Mouse (Mus musculus) erythroblast, embryonic 14.5 days (primary cell): Measurements from ENCODE around the gene D930048N14Rik. TPM values are rescaled to one million over a fixed set of nuclear protein-coding genes. Genes with fewer than 3 reads are reported as not detected.

Experiments used
- H3K27me3 ChIP-seq: 2 replicates; pipeline ENCODE4 v1.6.1; 2012; ENCODE audit warnings: inconsistent platforms; ENCODE audit not compliant: control insufficient read depth
- H3K36me3 ChIP-seq: 2 replicates; pipeline ENCODE4 v1.6.1; 2012; ENCODE audit warnings: mild to moderate bottlenecking, inconsistent platforms; ENCODE audit not compliant: control insufficient read depth
- H3K4me1 ChIP-seq: 2 replicates; pipeline ENCODE4 v1.6.1; 2012; ENCODE audit warnings: inconsistent platforms; ENCODE audit not compliant: control insufficient read depth
- H3K4me3 ChIP-seq: replicated peaks from 2 replicates; pipeline ENCODE3; 2012; ENCODE audit warnings: moderate library complexity, mild to moderate bottlenecking, inconsistent platforms
- H3K9me3 ChIP-seq: 2 replicates; pipeline ENCODE4 v1.6.1; 2012; ENCODE audit warnings: low read length, inconsistent platforms, mixed read lengths; ENCODE audit not compliant: control insufficient read depth
- GATA1 ChIP-seq: IDR thresholded peaks from 2 replicates; pipeline ENCODE4 v1.6.1; 2012; ENCODE audit warnings: low read length, inconsistent platforms, mixed read lengths
- TAL1 ChIP-seq: IDR thresholded peaks from 3 replicates; pipeline ENCODE4 v1.6.1; 2012; ENCODE audit warnings: low read length, inconsistent platforms, mixed read lengths
- polyA plus RNA-seq: library from polyadenylated mRNA; stranded (reverse); fragments of >175 nt; gene quantifications from 2 replicates; pipeline ENCODE4 v1.2.3, GENCODE M21; 2012

Gene D930048N14Rik
- polyA plus RNA-seq, 1 experiment: not detected

- Histone ChIP-seq H3K4me3 (peak overlapping the region; percentile 91), H3K27me3 (peaks cover 8% of the 10 kb centered on the region), H3K9me3 (no peaks in the 10 kb centered on the region), H3K36me3 (peaks cover 10% of the 10 kb centered on the region), H3K4me1 (peaks cover 50% of the 10 kb centered on the region)
- TF ChIP-seq GATA1: no peak
- no peak for TF ChIP-seq TAL1
Observed at GRCm38 (mm10) chr11:51636323-51636684, 14.4 kb upstream of the D930048N14Rik start.

- Histone ChIP-seq H3K4me3 (peak overlapping the region; percentile 34), H3K9me3 (no peaks in the 10 kb centered on the region), H3K36me3 (peaks cover 6% of the 10 kb centered on the region), H3K27me3 (peaks cover 8% of the 10 kb centered on the region), H3K4me1 (peaks cover 39% of the 10 kb centered on the region)
- no peak for TF ChIP-seq GATA1
- TF ChIP-seq TAL1: no peak
Observed at GRCm38 (mm10) chr11:51637971-51638414, 12.8 kb upstream of the D930048N14Rik start.

- TF ChIP-seq GATA1: no peak
- no peak for TF ChIP-seq TAL1
- Histone ChIP-seq H3K9me3 (no peaks in the 10 kb centered on the region), H3K4me1 (peaks cover 41% of the 10 kb centered on the region), H3K36me3 (peaks cover 6% of the 10 kb centered on the region), H3K27me3 (peaks cover 11% of the 10 kb centered on the region), H3K4me3 (no peak overlapping the region)
Observed at GRCm38 (mm10) chr11:51638497-51638896, 12.3 kb upstream of the D930048N14Rik start.

- H3K27me3 ChIP-seq: peaks cover 11% of the 10 kb centered on the region
- no peak for TF ChIP-seq GATA1
- no peak for TF ChIP-seq TAL1
Observed at GRCm38 (mm10) chr11:51640748-51641147, 10.0 kb upstream of the D930048N14Rik start.

GRCm38 (mm10) chr11:51643202-51643601 is 7.6 kb upstream of the D930048N14Rik start:
- H3K4me1 ChIP-seq: peaks cover 14% of the 10 kb centered on the region
- peaks cover 2% of the 10 kb centered on the region; the same call in 1 of the 2 replicates for H3K36me3 ChIP-seq
- H3K27me3 ChIP-seq: peaks cover 8% of the 10 kb centered on the region
- no peak for TF ChIP-seq TAL1
- no peak for TF ChIP-seq GATA1
- H3K4me3 ChIP-seq: no peak overlapping the region
- H3K9me3 ChIP-seq: no peaks in the 10 kb centered on the region

More at GRCm38 (mm10) chr11:51640748-51641147, 10.0 kb upstream of the D930048N14Rik start:
- Histone ChIP-seq H3K36me3 (peaks cover 2% of the 10 kb centered on the region; the same call in 1 of the 2 replicates), H3K4me1 (peaks cover 23% of the 10 kb centered on the region), H3K9me3 (no peaks in the 10 kb centered on the region), H3K4me3 (no peak overlapping the region)

GRCm38 (mm10) chr11:51643761-51644160 is 7.0 kb upstream of the D930048N14Rik start:
- H3K27me3 ChIP-seq: peaks cover 13% of the 10 kb centered on the region

GRCm38 (mm10) chr11:51644217-51644616 is 6.5 kb upstream of the D930048N14Rik start:
- H3K9me3 ChIP-seq: no peaks in the 10 kb centered on the region
- peaks cover 18% of the 10 kb centered on the region for H3K27me3 ChIP-seq
- no peak overlapping the region for H3K4me3 ChIP-seq
- H3K4me1 ChIP-seq: peaks cover 15% of the 10 kb centered on the region
- peaks cover 2% of the 10 kb centered on the region; the same call in 1 of the 2 replicates for H3K36me3 ChIP-seq
- no peak for TF ChIP-seq GATA1
- TF ChIP-seq TAL1: no peak

More at GRCm38 (mm10) chr11:51643761-51644160, 7.0 kb upstream of the D930048N14Rik start:
- no peak overlapping the region for H3K4me3 ChIP-seq
- peaks cover 2% of the 10 kb centered on the region; the same call in 1 of the 2 replicates for H3K36me3 ChIP-seq
- H3K4me1 ChIP-seq: peaks cover 13% of the 10 kb centered on the region
- H3K9me3 ChIP-seq: no peaks in the 10 kb centered on the region
- TF ChIP-seq TAL1 (no peak), GATA1 (no peak)

- peaks cover 28% of the 10 kb centered on the region for H3K27me3 ChIP-seq
- H3K9me3 ChIP-seq: no peaks in the 10 kb centered on the region; the same call in 1 of the 2 replicates
- peaks cover 2% of the 10 kb centered on the region; the same call in 1 of the 2 replicates for H3K36me3 ChIP-seq
- H3K4me3 ChIP-seq: no peak overlapping the region
- TF ChIP-seq TAL1 (no peak), GATA1 (no peak)
- H3K4me1 ChIP-seq: peaks cover 23% of the 10 kb centered on the region
Observed at GRCm38 (mm10) chr11:51645293-51645692, 5.5 kb upstream of the D930048N14Rik start.

GRCm38 (mm10) chr11:51646245-51646644 is 4.5 kb upstream of the D930048N14Rik start:
- Histone ChIP-seq H3K9me3 (no peaks in the 10 kb centered on the region; the same call in 1 of the 2 replicates), H3K27me3 (peaks cover 38% of the 10 kb centered on the region), H3K4me1 (peaks cover 32% of the 10 kb centered on the region), H3K4me3 (no peak overlapping the region), H3K36me3 (peaks cover 2% of the 10 kb centered on the region; the same call in 1 of the 2 replicates)
- no peak for TF ChIP-seq TAL1
